Mouse (Mus musculus) liver, adult (tissue): ENCODE measurements at regions not wholly inside any gene's neighbourhood (a gene's known extent, or its start where the extent isn't known, plus 50 kb on each side); places are given as distances from the start of the nearest gene placed in this dataset.
A peak's percentile ranks its signal among the peaks of the same experiment; 100 is the strongest.

Source experiments
- GATA4 ChIP-seq: IDR thresholded peaks from 2 replicates; pipeline ENCODE4 v1.6.1; 2014; ENCODE audit warnings: mild to moderate bottlenecking, low read length; ENCODE audit not compliant: insufficient replicate concordance

DNA sequence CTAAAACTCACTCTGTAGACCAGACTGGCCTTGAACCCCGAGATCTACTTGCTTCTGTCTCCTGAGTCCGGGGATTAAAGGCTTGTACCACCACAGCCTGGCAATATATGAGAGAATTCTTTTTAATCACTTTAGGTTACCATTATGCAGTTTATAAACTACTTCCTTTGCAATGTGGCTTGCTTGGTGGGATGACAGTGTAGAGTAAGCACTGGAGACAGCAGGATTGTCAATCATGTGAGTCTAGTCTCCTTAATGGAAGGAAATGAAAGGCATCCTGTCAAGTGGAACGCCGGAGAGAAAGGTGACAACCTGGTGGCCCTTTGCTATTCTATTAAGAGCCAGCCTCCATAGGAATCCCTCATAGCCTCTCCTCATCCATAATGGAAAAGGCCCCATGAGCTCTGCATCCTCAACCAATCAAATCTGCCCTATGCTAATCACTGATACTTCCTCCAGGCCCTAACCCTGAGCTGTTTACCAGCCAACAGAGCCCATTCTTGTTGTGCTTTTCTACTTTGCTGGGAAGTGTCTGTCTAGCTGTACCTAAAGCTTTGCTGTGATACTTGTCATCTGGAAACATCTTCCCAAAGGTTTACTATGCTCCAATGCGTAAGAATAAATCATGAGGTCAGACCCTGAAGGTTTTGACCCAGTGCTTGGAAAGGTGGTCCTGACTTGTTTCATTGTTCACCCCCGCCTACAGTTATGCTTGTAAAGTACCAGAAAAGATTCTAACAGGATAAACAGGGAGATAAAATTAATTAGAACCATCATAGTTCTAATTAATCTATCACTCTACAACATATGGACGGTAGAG is 130.0 kb upstream of the Bank1 start:
- TF ChIP-seq GATA4 = no peak

GRCm38 (mm10) chr3:136454967-136455366 is 129.1 kb upstream of the Bank1 start:
- no peak for TF ChIP-seq GATA4

GRCm38 (mm10) chr3:136450986-136451774 is 125.3 kb upstream of the Bank1 start:
- no peak for TF ChIP-seq GATA4

GRCm38 (mm10) chr3:136450361-136450895 is 124.6 kb upstream of the Bank1 start:
- no peak for TF ChIP-seq GATA4

DNA sequence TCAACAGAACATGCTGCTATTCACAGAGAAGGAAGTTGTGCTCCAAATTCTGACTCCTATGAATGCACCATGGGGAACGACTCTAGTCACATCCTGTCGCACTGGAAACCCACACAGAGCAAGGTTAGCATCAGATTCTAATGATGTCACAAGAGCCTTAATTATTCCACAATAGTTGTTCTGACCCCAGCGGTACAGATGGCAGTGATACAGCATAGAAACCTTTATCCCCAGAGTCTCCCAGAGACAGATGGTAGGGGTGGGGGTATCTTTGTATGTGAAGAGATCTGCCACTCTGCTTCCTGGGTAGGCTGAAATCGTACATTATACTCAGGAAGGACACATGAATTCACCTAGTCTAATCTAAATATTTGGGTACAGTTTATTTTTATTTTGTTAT is 123.5 kb upstream of the Bank1 start:
- TF ChIP-seq GATA4 = no peak

DNA sequence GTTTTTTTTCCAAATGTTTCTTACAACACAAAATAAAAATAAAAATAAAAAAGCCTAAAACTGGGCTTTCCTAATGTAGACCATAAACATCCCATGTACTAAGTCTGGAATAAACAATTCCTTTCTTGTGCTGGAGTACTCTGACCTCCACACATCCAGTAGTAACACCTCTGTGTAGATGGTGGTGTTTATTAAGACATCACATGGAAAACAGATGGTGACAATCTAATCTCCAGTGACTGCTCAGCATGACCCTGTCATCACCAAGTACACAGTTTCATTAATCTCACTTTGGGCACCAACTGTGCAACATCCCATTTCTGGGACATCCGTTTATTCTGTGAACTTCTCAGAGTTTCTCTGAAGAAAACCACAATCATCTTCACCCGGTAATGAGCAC is 118.7 kb upstream of the Bank1 start:
- no peak for TF ChIP-seq GATA4

DNA sequence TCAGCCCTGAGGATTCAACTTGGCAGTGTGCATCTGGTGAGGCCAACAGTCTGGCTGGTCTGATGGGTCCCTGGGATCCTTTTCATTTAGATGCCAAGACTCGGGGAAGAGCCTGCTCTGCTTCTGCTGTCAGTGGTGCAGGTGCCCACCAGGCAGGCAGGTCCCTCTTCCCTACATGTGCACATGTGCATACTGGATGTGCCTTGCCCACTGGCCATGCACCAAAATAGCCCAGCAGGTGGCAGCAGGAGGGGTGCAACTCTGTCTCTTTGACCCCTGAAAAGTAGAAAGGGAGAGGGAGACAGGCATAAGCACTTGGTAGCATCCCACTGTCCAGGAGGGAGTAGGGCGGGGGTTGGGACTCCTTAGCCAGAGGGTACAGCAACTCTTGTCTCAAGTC is 116.2 kb upstream of the Bank1 start:
- no peak for TF ChIP-seq GATA4

DNA sequence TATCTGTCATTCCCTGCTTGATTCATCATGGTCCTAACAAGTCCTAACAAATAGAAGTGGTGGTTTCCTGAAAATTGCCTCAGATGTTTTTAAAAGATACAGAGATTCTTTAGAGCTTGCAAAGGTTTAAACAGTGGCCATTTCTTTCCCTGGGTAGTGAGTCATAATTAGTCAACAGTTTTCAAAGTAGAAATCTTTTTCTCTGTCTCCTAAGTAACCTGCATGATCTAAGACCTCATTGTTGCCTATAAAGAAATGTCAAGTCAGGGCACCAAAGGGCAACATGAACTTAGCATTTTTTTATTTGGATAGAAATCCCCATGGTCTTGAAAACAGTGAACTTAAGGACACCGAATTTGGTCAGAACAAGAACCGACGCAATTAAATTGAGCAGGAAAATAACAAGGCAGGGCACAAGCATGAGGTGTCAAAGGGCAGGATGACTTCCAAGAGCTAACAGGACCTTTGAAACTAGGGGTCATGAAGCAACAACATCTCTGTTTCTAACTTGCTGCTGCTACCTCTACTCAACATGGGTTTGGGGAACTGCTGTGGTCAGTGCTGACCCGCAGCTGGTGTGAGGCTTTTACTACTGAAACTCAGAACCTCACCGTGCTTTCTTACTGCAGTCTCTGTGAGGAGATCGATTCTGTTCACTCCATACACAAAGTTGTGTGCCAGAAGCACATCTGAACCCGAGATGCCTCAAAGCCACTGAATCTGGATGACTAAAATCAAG is 114.2 kb upstream of the Bank1 start:
- TF ChIP-seq GATA4 = no peak

GRCm38 (mm10) chr3:136439350-136439749 is 113.5 kb upstream of the Bank1 start:
- TF ChIP-seq GATA4 = no peak

- no peak for TF ChIP-seq GATA4
Observed at GRCm38 (mm10) chr3:136434407-136434806, 108.5 kb upstream of the Bank1 start.

DNA sequence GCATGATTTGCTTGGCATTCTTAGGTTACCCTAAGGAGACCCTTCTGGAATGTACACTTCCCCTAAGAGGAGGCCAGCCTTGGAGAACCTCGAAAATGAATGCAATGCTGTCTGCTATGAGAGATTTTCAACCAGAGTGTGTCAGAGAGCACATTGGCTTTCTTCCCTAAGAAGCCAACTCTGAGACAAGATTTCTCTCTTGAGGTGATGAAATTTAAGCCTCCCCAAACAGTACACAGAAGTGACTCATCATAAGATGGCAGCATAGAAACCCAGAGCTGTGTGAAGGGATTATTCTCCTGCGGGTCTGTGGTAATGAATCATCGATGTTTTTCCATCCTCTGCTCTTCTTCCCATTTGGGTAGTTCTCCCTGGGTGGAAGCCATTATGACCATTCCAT is 106.2 kb upstream of the Bank1 start:
- TF ChIP-seq GATA4 = no peak

- no peak for TF ChIP-seq GATA4
Observed at GRCm38 (mm10) chr3:136427427-136427826, 101.6 kb upstream of the Bank1 start.

GRCm38 (mm10) chr3:136426539-136427194 is 100.8 kb upstream of the Bank1 start:
- TF ChIP-seq GATA4 = no peak

DNA sequence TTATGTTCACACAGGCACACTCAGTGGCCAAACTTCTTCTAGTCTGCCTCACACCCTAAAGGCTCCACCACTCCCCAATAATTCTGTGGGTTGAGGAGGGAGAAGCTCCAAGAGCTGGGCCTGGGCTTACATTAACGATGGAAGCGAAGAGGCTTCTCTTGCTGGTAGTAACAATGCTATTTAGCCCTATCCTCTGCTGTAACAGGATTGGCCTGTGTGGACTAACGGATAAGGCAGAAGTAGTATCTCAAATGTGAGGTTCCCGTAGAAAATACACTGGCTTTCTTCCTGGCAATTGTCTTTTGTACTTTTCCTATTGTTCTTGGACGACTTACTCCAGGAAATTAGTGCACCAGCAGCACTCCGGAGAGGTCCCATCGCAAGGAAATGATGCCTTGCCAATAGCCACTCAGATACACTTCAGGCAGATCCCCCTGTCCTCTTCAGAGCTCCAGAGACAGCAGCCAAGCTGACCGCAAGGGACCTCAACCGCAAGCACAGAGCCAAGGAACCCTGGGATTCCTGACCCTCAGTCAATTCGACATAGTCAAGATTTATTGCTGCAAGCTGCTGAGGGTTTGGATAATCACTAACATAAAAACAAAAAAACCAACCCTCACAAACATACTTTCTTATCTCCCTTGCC is 96.2 kb upstream of the Bank1 start:
- peak; percentile 51; the same call in 1 of the 2 replicates for TF ChIP-seq GATA4
